Mouse (Mus musculus): ENCODE measurements around the gene Otulin. TPM values are rescaled to one million over a fixed set of nuclear protein-coding genes. Genes with fewer than 3 reads are reported as not detected.

The Otulin gene
- total and polyA plus RNA-seq, 3 experiments, result 65.5 to 70.6 TPM; not detected in 1

- no peaks in the 10 kb centered on the region for H3K27me3 ChIP-seq (ENCODE audit: control insufficient read depth in 1 of 2, insufficient read depth in 2 of 2, low read length in 2 of 2)
- H3K4me3 ChIP-seq (ENCODE audit: control insufficient read depth in 1 of 2, insufficient read depth in 1 of 2, low read depth in 2 of 2, low read length in 2 of 2), result peak overlapping the region; percentile 53 to 69
- H3K9ac ChIP-seq (ENCODE audit: control insufficient read depth, low read depth, low read length, poor library complexity, severe bottlenecking), result peak overlapping the region; percentile 90
- peaks cover 4 to 41% of the 10 kb centered on the region in 2 experiments for H3K36me3 ChIP-seq (ENCODE audit: control insufficient read depth in 1 of 2, insufficient read depth in 2 of 2, low read length in 2 of 2)
- H3K79me2 ChIP-seq (ENCODE audit: control insufficient read depth, insufficient read depth, low read length, poor library complexity), result peaks cover 50% of the 10 kb centered on the region
- no peaks in the 10 kb centered on the region for H3K9me3 ChIP-seq (replicated peaks; ENCODE audit: insufficient read depth, low read length)
- peak; percentile 64 for DNase-seq (ENCODE audit: low read depth, low spot score)
- peaks cover 16 to 27% of the 10 kb centered on the region in 2 experiments for H3K4me1 ChIP-seq (ENCODE audit: control insufficient read depth in 1 of 2, insufficient read depth in 2 of 2, low read length in 2 of 2)
- TF ChIP-seq RAD21 (IDR thresholded peaks at IDR 0.05; ENCODE audit: low read depth, low read length), result no peak
- TF ChIP-seq ZNF384 (IDR thresholded peaks at IDR 0.05; ENCODE audit: low read depth, low read length), result no peak
- no peak for TF ChIP-seq USF1 (IDR thresholded peaks at IDR 0.05; ENCODE audit: low read depth, low read length)
- no peak for TF ChIP-seq POLR2AphosphoS2 (IDR thresholded peaks at IDR 0.05; ENCODE audit: low read length)
- no peak for TF ChIP-seq ZC3H11A (IDR thresholded peaks at IDR 0.05; ENCODE audit: low read depth, low read length)
- peak; percentile 56 for TF ChIP-seq SIN3A (IDR thresholded peaks at IDR 0.05; ENCODE audit: low read length)
- TF ChIP-seq ELF1 (IDR thresholded peaks at IDR 0.05; ENCODE audit: low read depth, low read length), result no peak
- TF ChIP-seq MYC (IDR thresholded peaks at IDR 0.05; ENCODE audit: low read depth, low read length), result no peak
- TF ChIP-seq NRF1 (IDR thresholded peaks at IDR 0.05; ENCODE audit: insufficient read depth, low read depth, low read length, poor library complexity, severe bottlenecking), result 0 out of 2 replicates have a peak, but pooled peaks have one; percentile 6
- TF ChIP-seq UBTF (IDR thresholded peaks at IDR 0.05; ENCODE audit: borderline replicate concordance, insufficient read depth, low read depth, low read length), result no peak
- TF ChIP-seq TAL1 (IDR thresholded peaks at IDR 0.05; ENCODE audit: low read length), result no peak
- TF ChIP-seq MAZ (IDR thresholded peaks at IDR 0.05; ENCODE audit: low read depth, low read length), result no peak
- no peak for TF ChIP-seq E2F4 (IDR thresholded peaks at IDR 0.05; ENCODE audit: borderline replicate concordance, low read depth, low read length)
- no peak for TF ChIP-seq JUND (IDR thresholded peaks at IDR 0.05; ENCODE audit: low read depth, low read length)
- TF ChIP-seq GABPA (IDR thresholded peaks at IDR 0.05; ENCODE audit: low read depth, low read length), result no peak
- no peak for TF ChIP-seq ZKSCAN1 (IDR thresholded peaks at IDR 0.05; ENCODE audit: low read depth, low read length)
- no peak for TF ChIP-seq CHD2 (IDR thresholded peaks at IDR 0.05; ENCODE audit: low read length)
- 0 out of 2 replicates have a peak, but pooled peaks have one; percentile 45 for TF ChIP-seq HCFC1 (IDR thresholded peaks at IDR 0.05; ENCODE audit: low read depth, low read length)
- TF ChIP-seq ZMIZ1 (IDR thresholded peaks at IDR 0.05; ENCODE audit: low read depth, low read length), result no peak
- 0 out of 2 replicates have a peak, but pooled peaks have one; percentile 74 for TF ChIP-seq CHD1 (IDR thresholded peaks at IDR 0.05; ENCODE audit: low read depth, low read length)
- no peak for TF ChIP-seq GATA1 (IDR thresholded peaks at IDR 0.05; ENCODE audit: low read depth, low read length)
- no peak; a peak in 1 of 4 replicates for TF ChIP-seq POLR2A (IDR thresholded peaks at IDR 0.05; ENCODE audit: control insufficient read depth in 1 of 2, insufficient read depth in 1 of 2, low read depth in 1 of 2, low read length in 2 of 2, poor library complexity in 1 of 2)
- peak overlapping the region; percentile 9; the same call in 1 of the 2 replicates for H3K27ac ChIP-seq (ENCODE audit: control insufficient read depth, low read depth, low read length)
Observed at GRCm38 (mm10) chr15:27629800-27630600, 493 bp downstream of the Otulin start.

Measured in MEL (cell line).